Mouse (Mus musculus): ENCODE results near the gene Afdn. TPM values are rescaled to one million over a fixed set of nuclear protein-coding genes. Genes with fewer than 3 reads are reported as not detected.

Afdn gene
- polyA plus RNA-seq, 1 experiment, result 51.7 TPM

DNA sequence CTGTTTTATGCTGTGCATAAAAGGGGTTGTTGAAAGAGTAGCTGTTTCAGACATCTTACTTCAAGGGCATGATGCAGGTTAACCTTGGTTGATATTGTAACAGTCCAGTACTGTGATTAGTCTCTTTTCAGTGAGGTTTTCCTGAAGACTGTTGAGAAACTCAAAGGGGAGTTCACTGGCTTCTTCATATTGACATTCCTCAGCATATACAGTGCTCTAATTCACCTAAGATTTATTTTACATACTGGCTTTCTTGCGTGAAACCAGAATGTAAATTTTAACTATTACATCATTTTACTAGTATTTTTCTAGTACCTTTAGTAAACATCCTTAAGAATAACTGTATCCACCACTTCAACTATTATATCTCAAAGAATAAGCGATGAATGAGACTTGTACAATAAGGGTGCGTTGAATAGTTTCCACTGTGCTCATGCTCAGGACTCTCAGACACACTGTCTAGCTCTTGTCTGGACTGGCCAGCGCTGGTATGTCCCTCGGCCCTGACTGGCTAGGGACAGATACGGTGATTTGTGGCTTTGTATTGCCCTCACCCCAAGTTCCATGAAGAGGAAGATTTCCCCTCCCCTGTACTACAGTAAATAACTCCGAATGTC is 129.6 kb downstream of the Afdn start:
- H3K27ac ChIP-seq (ENCODE audit: insufficient read depth, low read length), result no peak overlapping the region
- TF ChIP-seq POLR2A (IDR thresholded peaks at IDR 0.05; ENCODE audit: low read depth, low read length), result no peak
- no peak overlapping the region for H3K4me3 ChIP-seq (ENCODE audit: insufficient read depth, low read length)

GRCm38 (mm10) chr17:13890932-13891331 is 130.6 kb downstream of the Afdn start:
- H3K4me3 ChIP-seq (ENCODE audit: insufficient read depth, low read length), result no peak overlapping the region
- no peak overlapping the region for H3K27ac ChIP-seq (ENCODE audit: insufficient read depth, low read length)
- no peaks in the 10 kb centered on the region for H3K4me1 ChIP-seq (ENCODE audit: control insufficient read depth, insufficient read depth, low read length)
- no peak for TF ChIP-seq POLR2A (IDR thresholded peaks at IDR 0.05; ENCODE audit: low read depth, low read length)
- no peak for TF ChIP-seq CTCF (IDR thresholded peaks at IDR 0.05; ENCODE audit: borderline replicate concordance, insufficient read depth, low read length)

More for the DNA sequence above, 129.6 kb downstream of the Afdn start:
- no peaks in the 10 kb centered on the region for H3K4me1 ChIP-seq (ENCODE audit: control insufficient read depth, insufficient read depth, low read length)

DNA sequence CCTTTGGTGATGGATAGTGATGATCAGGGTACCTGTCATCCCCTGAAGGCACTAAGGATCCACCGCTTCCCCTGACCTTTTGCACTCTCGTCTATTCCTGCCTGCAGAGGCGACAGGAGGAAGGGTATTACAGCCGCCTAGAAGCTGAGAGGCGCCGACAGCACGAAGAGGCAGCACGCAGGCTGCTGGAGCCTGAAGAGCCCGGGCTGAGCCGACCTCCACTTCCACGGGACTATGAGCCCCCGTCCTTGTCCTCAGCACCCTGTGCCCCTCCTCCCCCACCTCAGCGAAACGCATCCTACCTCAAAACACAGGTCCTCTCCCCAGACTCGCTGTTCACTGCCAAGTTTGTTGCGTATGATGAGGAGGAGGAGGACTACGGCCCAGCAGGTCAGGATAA is 138.5 kb downstream of the Afdn start:
- H3K4me1 ChIP-seq (ENCODE audit: control insufficient read depth, insufficient read depth, low read length), result no peaks in the 10 kb centered on the region

GRCm38 (mm10) chr17:13899241-13899640 is 138.9 kb downstream of the Afdn start:
- Histone ChIP-seq H3K4me3 (ENCODE audit: insufficient read depth, low read length) (no peak overlapping the region), H3K4me1 (ENCODE audit: control insufficient read depth, insufficient read depth, low read length) (no peaks in the 10 kb centered on the region), H3K27ac (ENCODE audit: insufficient read depth, low read length) (no peak overlapping the region)
- TF ChIP-seq CTCF (IDR thresholded peaks at IDR 0.05; ENCODE audit: borderline replicate concordance, insufficient read depth, low read length), result no peak
- no peak for TF ChIP-seq POLR2A (IDR thresholded peaks at IDR 0.05; ENCODE audit: low read depth, low read length)

More for the DNA sequence above, 138.5 kb downstream of the Afdn start:
- H3K27ac ChIP-seq (ENCODE audit: insufficient read depth, low read length), result no peak overlapping the region
- TF ChIP-seq POLR2A (IDR thresholded peaks at IDR 0.05; ENCODE audit: low read depth, low read length), result no peak
- H3K4me3 ChIP-seq (ENCODE audit: insufficient read depth, low read length), result no peak overlapping the region

GRCm38 (mm10) chr17:13903793-13904192 is 143.5 kb downstream of the Afdn start:
- Histone ChIP-seq H3K27ac (ENCODE audit: insufficient read depth, low read length) (no peak overlapping the region), H3K4me3 (ENCODE audit: insufficient read depth, low read length) (no peak overlapping the region), H3K4me1 (ENCODE audit: control insufficient read depth, insufficient read depth, low read length) (no peaks in the 10 kb centered on the region)
- TF ChIP-seq POLR2A (IDR thresholded peaks at IDR 0.05; ENCODE audit: low read depth, low read length) (no peak), CTCF (IDR thresholded peaks at IDR 0.05; ENCODE audit: borderline replicate concordance, insufficient read depth, low read length) (no peak)

DNA sequence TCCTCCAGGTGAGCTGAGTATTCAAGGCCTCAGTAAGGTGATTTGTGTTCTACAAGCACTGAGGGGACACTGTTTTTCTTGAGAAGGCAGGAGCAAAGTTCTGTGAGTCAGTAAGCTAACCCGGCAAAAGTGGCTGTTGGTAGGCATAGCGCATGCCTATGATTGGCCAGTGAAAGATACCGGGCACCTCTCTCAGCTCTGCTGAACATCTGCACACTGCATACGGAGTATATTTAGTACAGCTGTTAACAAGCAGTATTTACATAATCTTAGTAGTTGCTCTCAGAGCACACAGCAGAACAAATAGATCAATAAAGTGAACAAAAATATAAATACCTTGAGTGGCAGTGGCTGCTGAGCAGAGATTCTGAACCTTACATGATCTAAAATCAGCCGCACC is 146.7 kb downstream of the Afdn start:
- H3K4me3 ChIP-seq (ENCODE audit: insufficient read depth, low read length), result no peak overlapping the region
- no peak overlapping the region for H3K27ac ChIP-seq (ENCODE audit: insufficient read depth, low read length)
- no peaks in the 10 kb centered on the region for H3K4me1 ChIP-seq (ENCODE audit: control insufficient read depth, insufficient read depth, low read length)
- TF ChIP-seq CTCF (IDR thresholded peaks at IDR 0.05; ENCODE audit: borderline replicate concordance, insufficient read depth, low read length), result no peak
- no peak for TF ChIP-seq POLR2A (IDR thresholded peaks at IDR 0.05; ENCODE audit: low read depth, low read length)

DNA sequence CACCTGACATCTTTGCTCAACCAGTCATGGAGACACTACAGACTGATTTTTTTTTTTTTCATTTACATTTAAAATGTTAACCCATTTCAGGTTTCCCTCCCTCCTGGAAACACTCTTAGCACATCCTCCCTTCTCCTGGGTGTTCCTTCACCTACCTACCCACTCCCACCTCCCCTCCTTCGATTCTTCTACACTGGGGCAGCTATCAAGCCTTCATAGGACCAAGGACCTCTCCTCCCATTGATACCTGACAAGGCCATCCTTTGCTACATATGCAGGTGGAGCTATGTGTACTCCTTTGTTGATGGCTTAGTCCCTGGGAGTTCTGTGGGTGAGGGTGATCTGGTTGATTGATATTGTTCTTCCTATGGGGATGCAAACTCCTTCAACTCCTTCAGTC is 147.3 kb downstream of the Afdn start:
- TF ChIP-seq POLR2A (IDR thresholded peaks at IDR 0.05; ENCODE audit: low read depth, low read length) (no peak), CTCF (IDR thresholded peaks at IDR 0.05; ENCODE audit: borderline replicate concordance, insufficient read depth, low read length) (no peak)
- H3K4me1 ChIP-seq (ENCODE audit: control insufficient read depth, insufficient read depth, low read length), result no peaks in the 10 kb centered on the region
- no peak overlapping the region for H3K27ac ChIP-seq (ENCODE audit: insufficient read depth, low read length)
- H3K4me3 ChIP-seq (ENCODE audit: insufficient read depth, low read length), result no peak overlapping the region

GRCm38 (mm10) chr17:13913951-13914350 is 153.6 kb downstream of the Afdn start:
- TF ChIP-seq CTCF (IDR thresholded peaks at IDR 0.05; ENCODE audit: borderline replicate concordance, insufficient read depth, low read length) (no peak), POLR2A (IDR thresholded peaks at IDR 0.05; ENCODE audit: low read depth, low read length) (no peak)
- Histone ChIP-seq H3K4me1 (ENCODE audit: control insufficient read depth, insufficient read depth, low read length) (no peaks in the 10 kb centered on the region; the same call in 1 of the 2 replicates), H3K4me3 (ENCODE audit: insufficient read depth, low read length) (no peak overlapping the region), H3K27ac (ENCODE audit: insufficient read depth, low read length) (no peak overlapping the region)

- H3K4me3 ChIP-seq (ENCODE audit: insufficient read depth, low read length), result no peak overlapping the region
- H3K27ac ChIP-seq (ENCODE audit: insufficient read depth, low read length), result no peak overlapping the region
- no peaks in the 10 kb centered on the region; the same call in 1 of the 2 replicates for H3K4me1 ChIP-seq (ENCODE audit: control insufficient read depth, insufficient read depth, low read length)
- no peak for TF ChIP-seq POLR2A (IDR thresholded peaks at IDR 0.05; ENCODE audit: low read depth, low read length)
- no peak for TF ChIP-seq CTCF (IDR thresholded peaks at IDR 0.05; ENCODE audit: borderline replicate concordance, insufficient read depth, low read length)
Measured at GRCm38 (mm10) chr17:13914531-13914930, 154.2 kb downstream of the Afdn start.

DNA sequence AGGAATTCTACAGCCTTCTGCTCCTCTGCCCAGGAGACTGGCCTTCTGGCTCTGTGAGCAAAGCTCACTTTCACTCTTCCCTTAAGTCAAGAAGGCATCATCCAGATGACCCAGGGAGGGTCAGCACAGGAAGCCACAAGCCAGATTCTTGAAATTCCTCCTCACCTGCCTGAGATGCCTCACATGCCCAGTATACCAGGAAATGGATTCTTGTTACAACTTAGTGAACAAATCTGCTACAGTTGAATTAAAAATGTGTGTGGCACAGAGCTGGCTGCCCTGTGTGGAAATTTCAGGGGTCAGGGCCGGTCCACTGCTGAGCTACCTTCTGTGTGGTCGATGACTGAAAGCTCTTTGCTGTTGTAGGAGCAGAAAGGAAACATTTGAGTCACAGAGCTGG is 160.4 kb downstream of the Afdn start:
- TF ChIP-seq POLR2A (IDR thresholded peaks at IDR 0.05; ENCODE audit: low read depth, low read length) (no peak), CTCF (IDR thresholded peaks at IDR 0.05; ENCODE audit: borderline replicate concordance, insufficient read depth, low read length) (no peak)
- no peak overlapping the region for H3K4me3 ChIP-seq (ENCODE audit: insufficient read depth, low read length)
- peaks cover 27% of the 10 kb centered on the region for H3K4me1 ChIP-seq (ENCODE audit: control insufficient read depth, insufficient read depth, low read length)
- H3K27ac ChIP-seq (ENCODE audit: insufficient read depth, low read length), result peak overlapping the region; percentile 34; the same call in 1 of the 2 replicates

DNA sequence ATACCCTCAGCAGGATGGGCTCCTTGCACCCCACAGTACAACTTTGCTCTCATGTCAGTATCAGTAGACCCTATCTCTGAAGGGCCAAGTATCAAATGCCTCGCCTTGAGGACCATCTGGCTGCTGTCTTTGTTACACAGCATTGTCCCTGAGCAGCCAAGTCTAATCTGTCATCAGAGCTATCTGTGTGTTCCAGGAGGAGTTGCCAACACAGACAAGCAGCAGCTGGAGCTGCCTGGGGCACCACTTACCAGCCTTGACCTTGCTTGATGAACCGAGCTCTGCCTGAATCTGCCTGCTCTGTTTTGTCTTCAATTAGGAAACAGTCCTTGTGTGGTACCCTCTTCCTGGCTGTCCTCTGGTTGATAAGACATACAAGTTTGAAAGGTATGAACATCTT is 163.1 kb downstream of the Afdn start:
- Histone ChIP-seq H3K4me3 (ENCODE audit: insufficient read depth, low read length) (no peak overlapping the region), H3K4me1 (ENCODE audit: control insufficient read depth, insufficient read depth, low read length) (peaks cover 27% of the 10 kb centered on the region), H3K27ac (ENCODE audit: insufficient read depth, low read length) (no peak overlapping the region)
- TF ChIP-seq POLR2A (IDR thresholded peaks at IDR 0.05; ENCODE audit: low read depth, low read length) (no peak), CTCF (IDR thresholded peaks at IDR 0.05; ENCODE audit: borderline replicate concordance, insufficient read depth, low read length) (no peak)

Data from embryonic fibroblast, embryonic 13.5 days (primary cell).